Mouse (Mus musculus) layer of hippocampus, postnatal 10 days (tissue): ENCODE results near the gene Olfr488. TPM values are rescaled to one million over a fixed set of nuclear protein-coding genes. Genes with fewer than 3 reads are reported as not detected.
"Not testable (repeated sequence)": the region's sequence is repeated elsewhere in the genome, so short reads cannot be mapped to it uniquely, and the experiment has no call there.

Experiments used
- DNase-seq, 2 experiments: peaks; one replicate each; pipeline ENCODE4 v3.0.0; 2021; ENCODE audit warnings: low spot score in 2 of 2
- long read RNA-seq: library from polyadenylated mRNA; stranded (forward); transcript quantifications from one replicate; pipeline ENCODE4 v2.0.0, GENCODE M21; 2023
- total RNA-seq, 2 experiments: library from RNA; stranded (reverse); gene quantifications; 2 replicates each; pipeline ENCODE4 v1.2.3; 2021

Gene Olfr488
- total RNA-seq: not detected
- long read RNA-seq: 0 reads

GRCm38 (mm10) chr7:108258247-108258646, at the start of gene Olfr488:
Gene Olfr488 (minus strand): TSS chr7:108258347.
- DNase-seq: no peak

GRCm38 (mm10) chr7:108288834-108289233, 30.7 kb upstream of the Olfr488 start, which contains the start of gene Olfr490:
Gene Olfr490 (minus strand): TSS chr7:108288934.
- no peak for DNase-seq

- DNase-seq: no peak
Observed at GRCm38 (mm10) chr7:108233551-108233950, 24.6 kb downstream of the Olfr488 start.

GRCm38 (mm10) chr7:108214536-108214935, 43.6 kb downstream of the Olfr488 start, which contains the start of gene Olfr487:
Gene Olfr487 (minus strand): TSS chr7:108214636.
- not testable (repeated sequence) for DNase-seq

Other genes starting within 250 kb of the Olfr488 start
- gene Olfr478, start 224.4 kb downstream of the Olfr488 start, total RNA-seq: not detected
- not detected for gene Olfr479, start 207.7 kb downstream of the Olfr488 start, total RNA-seq
- not detected for gene Olfr480, start 191.0 kb downstream of the Olfr488 start, total RNA-seq
- not detected for gene Olfr481, start 178.5 kb downstream of the Olfr488 start, total RNA-seq
- 1 to 10 TPM; 1.8 to 2.2 TPM for gene Olfr482, start 160.8 kb downstream of the Olfr488 start, total RNA-seq
- gene Olfr483, start 157.5 kb downstream of the Olfr488 start, total RNA-seq: not detected
- not detected for gene Olfr484, start 130.9 kb downstream of the Olfr488 start, total RNA-seq
- gene Olfr485, start 98.5 kb downstream of the Olfr488 start, total RNA-seq: not detected
- not detected for gene Olfr486, start 85.6 kb downstream of the Olfr488 start, total RNA-seq
- not detected for gene Olfr487, start 43.7 kb downstream of the Olfr488 start, total RNA-seq
- gene Olfr490, start 30.6 kb upstream of the Olfr488 start, total RNA-seq: not detected
- not detected for gene Olfr491, start 55.1 kb upstream of the Olfr488 start, total RNA-seq
- gene Olfr492, start 65.3 kb upstream of the Olfr488 start, total RNA-seq: not detected
- not detected for gene Olfr493, start 88.6 kb upstream of the Olfr488 start, total RNA-seq
- gene Olfr494, start 107.0 kb upstream of the Olfr488 start, total RNA-seq: not detected
- not detected for gene Olfr495, start 134.8 kb upstream of the Olfr488 start, total RNA-seq
- gene Olfr497, start 162.1 kb upstream of the Olfr488 start, total RNA-seq: not detected
- not detected for gene Olfr498, start 207.0 kb upstream of the Olfr488 start, total RNA-seq